Mouse (Mus musculus): ENCODE results near the gene Sec24a. TPM values are rescaled to one million over a fixed set of nuclear protein-coding genes. Genes with fewer than 3 reads are reported as not detected.
"Not testable (repeated sequence)": the region's sequence is repeated elsewhere in the genome, so short reads cannot be mapped to it uniquely, and the experiment has no call there.

The Sec24a gene
- polyA plus RNA-seq, 1 experiment: 12.6 TPM

- H3K4me1 ChIP-seq (ENCODE audit: control insufficient read depth, insufficient read depth, low read length): peaks cover 19% of the 10 kb centered on the region
- TF ChIP-seq CTCF (IDR thresholded peaks at IDR 0.05; ENCODE audit: low read depth, low read length): no peak
- TF ChIP-seq POLR2A (IDR thresholded peaks at IDR 0.05; ENCODE audit: borderline replicate concordance, low read depth, low read length): no peak
- H3K27ac ChIP-seq (ENCODE audit: insufficient read depth, low read depth, low read length): no peak overlapping the region
- no peak overlapping the region for H3K4me3 ChIP-seq (ENCODE audit: insufficient read depth, low read length)
Observed at GRCm38 (mm10) chr11:51673291-51673690, 90.1 kb downstream of the Sec24a start.

GRCm38 (mm10) chr11:51671376-51671775, 92.1 kb downstream of the Sec24a start:
- Histone ChIP-seq H3K4me3 (ENCODE audit: insufficient read depth, low read length) (no peak overlapping the region), H3K27ac (ENCODE audit: insufficient read depth, low read depth, low read length) (no peak overlapping the region), H3K4me1 (ENCODE audit: control insufficient read depth, insufficient read depth, low read length) (peaks cover 5% of the 10 kb centered on the region; the same call in 1 of the 2 replicates)
- TF ChIP-seq CTCF (IDR thresholded peaks at IDR 0.05; ENCODE audit: low read depth, low read length): no peak
- TF ChIP-seq POLR2A (IDR thresholded peaks at IDR 0.05; ENCODE audit: borderline replicate concordance, low read depth, low read length): no peak

GRCm38 (mm10) chr11:51670846-51671245, 92.6 kb downstream of the Sec24a start:
- H3K27ac ChIP-seq (ENCODE audit: insufficient read depth, low read depth, low read length): no peak overlapping the region
- TF ChIP-seq CTCF (IDR thresholded peaks at IDR 0.05; ENCODE audit: low read depth, low read length) (no peak), POLR2A (IDR thresholded peaks at IDR 0.05; ENCODE audit: borderline replicate concordance, low read depth, low read length) (no peak)
- peaks cover 5% of the 10 kb centered on the region; the same call in 1 of the 2 replicates for H3K4me1 ChIP-seq (ENCODE audit: control insufficient read depth, insufficient read depth, low read length)
- H3K4me3 ChIP-seq (ENCODE audit: insufficient read depth, low read length): no peak overlapping the region

- H3K27ac ChIP-seq (ENCODE audit: insufficient read depth, low read depth, low read length); H3K4me3 ChIP-seq (ENCODE audit: insufficient read depth, low read length); H3K4me1 ChIP-seq (ENCODE audit: control insufficient read depth, insufficient read depth, low read length): not testable (repeated sequence)
Observed at GRCm38 (mm10) chr11:51664747-51665146, 98.7 kb downstream of the Sec24a start.

DNA sequence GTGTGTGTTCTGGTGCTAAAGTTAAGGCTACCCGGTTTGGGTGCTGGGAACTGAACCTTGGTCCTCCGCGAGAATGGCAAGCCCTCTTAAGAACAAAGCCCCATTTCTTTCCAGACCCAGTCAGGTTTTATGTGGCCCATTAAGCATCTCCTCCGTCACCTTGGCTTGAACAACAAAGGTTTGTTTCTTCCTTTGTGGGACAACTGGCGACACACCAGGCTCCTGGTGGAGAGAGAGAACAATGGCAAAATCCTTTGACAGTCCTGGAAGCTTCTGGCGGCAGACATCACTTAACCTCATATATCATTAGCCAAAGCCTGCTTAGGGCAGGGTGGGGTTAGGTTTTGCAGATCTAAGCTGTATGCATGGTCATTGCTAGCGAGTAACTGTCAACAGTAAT, 100.8 kb downstream of the Sec24a start:
- no peak overlapping the region for H3K4me3 ChIP-seq (ENCODE audit: insufficient read depth, low read length)
- H3K4me1 ChIP-seq (ENCODE audit: control insufficient read depth, insufficient read depth, low read length): peaks cover 8% of the 10 kb centered on the region
- TF ChIP-seq POLR2A (IDR thresholded peaks at IDR 0.05; ENCODE audit: borderline replicate concordance, low read depth, low read length): no peak
- no peak for TF ChIP-seq CTCF (IDR thresholded peaks at IDR 0.05; ENCODE audit: low read depth, low read length)
- H3K27ac ChIP-seq (ENCODE audit: insufficient read depth, low read depth, low read length): no peak overlapping the region

GRCm38 (mm10) chr11:51661867-51662365, 101.5 kb downstream of the Sec24a start:
- Histone ChIP-seq H3K4me1 (ENCODE audit: control insufficient read depth, insufficient read depth, low read length) (peaks cover 8% of the 10 kb centered on the region), H3K27ac (ENCODE audit: insufficient read depth, low read depth, low read length) (no peak overlapping the region), H3K4me3 (ENCODE audit: insufficient read depth, low read length) (no peak overlapping the region)
- TF ChIP-seq POLR2A (IDR thresholded peaks at IDR 0.05; ENCODE audit: borderline replicate concordance, low read depth, low read length) (no peak), CTCF (IDR thresholded peaks at IDR 0.05; ENCODE audit: low read depth, low read length) (no peak)

GRCm38 (mm10) chr11:51658705-51659104, 104.7 kb downstream of the Sec24a start:
- peaks cover 8% of the 10 kb centered on the region for H3K4me1 ChIP-seq (ENCODE audit: control insufficient read depth, insufficient read depth, low read length)
- TF ChIP-seq POLR2A (IDR thresholded peaks at IDR 0.05; ENCODE audit: borderline replicate concordance, low read depth, low read length): no peak
- no peak for TF ChIP-seq CTCF (IDR thresholded peaks at IDR 0.05; ENCODE audit: low read depth, low read length)
- no peak overlapping the region for H3K27ac ChIP-seq (ENCODE audit: insufficient read depth, low read depth, low read length)
- no peak overlapping the region for H3K4me3 ChIP-seq (ENCODE audit: insufficient read depth, low read length)

DNA sequence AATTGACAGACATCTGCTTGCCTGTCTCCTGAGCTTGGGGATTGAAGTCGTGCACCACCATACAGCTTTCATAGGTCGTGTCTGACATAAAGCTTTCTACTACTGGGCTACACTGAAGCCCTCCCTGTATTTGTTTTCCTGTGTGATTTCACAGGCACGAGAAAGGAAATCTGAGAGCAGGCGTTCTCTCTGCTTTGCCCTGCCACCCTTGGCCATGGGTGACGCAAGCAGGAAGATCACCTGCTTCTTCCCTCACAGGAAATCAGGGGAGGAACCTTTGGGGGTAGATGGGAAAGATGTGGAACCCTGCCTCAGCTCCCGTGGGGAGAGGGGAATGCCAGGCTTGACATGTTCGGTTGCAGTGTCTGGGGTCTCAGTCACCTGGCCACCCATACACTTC, 105.1 kb downstream of the Sec24a start:
- no peak overlapping the region for H3K27ac ChIP-seq (ENCODE audit: insufficient read depth, low read depth, low read length)
- H3K4me1 ChIP-seq (ENCODE audit: control insufficient read depth, insufficient read depth, low read length): peaks cover 8% of the 10 kb centered on the region
- no peak overlapping the region for H3K4me3 ChIP-seq (ENCODE audit: insufficient read depth, low read length)
- TF ChIP-seq POLR2A (IDR thresholded peaks at IDR 0.05; ENCODE audit: borderline replicate concordance, low read depth, low read length): no peak
- no peak for TF ChIP-seq CTCF (IDR thresholded peaks at IDR 0.05; ENCODE audit: low read depth, low read length)

GRCm38 (mm10) chr11:51656798-51657521, 106.5 kb downstream of the Sec24a start:
- TF ChIP-seq CTCF (IDR thresholded peaks at IDR 0.05; ENCODE audit: low read depth, low read length) (no peak), POLR2A (IDR thresholded peaks at IDR 0.05; ENCODE audit: borderline replicate concordance, low read depth, low read length) (no peak)
- peaks cover 8% of the 10 kb centered on the region for H3K4me1 ChIP-seq (ENCODE audit: control insufficient read depth, insufficient read depth, low read length)
- no peak overlapping the region for H3K4me3 ChIP-seq (ENCODE audit: insufficient read depth, low read length)
- no peak overlapping the region for H3K27ac ChIP-seq (ENCODE audit: insufficient read depth, low read depth, low read length)

- TF ChIP-seq CTCF (IDR thresholded peaks at IDR 0.05; ENCODE audit: low read depth, low read length): no peak
- TF ChIP-seq POLR2A (IDR thresholded peaks at IDR 0.05; ENCODE audit: borderline replicate concordance, low read depth, low read length): no peak
- Histone ChIP-seq H3K4me3 (ENCODE audit: insufficient read depth, low read length) (no peak overlapping the region), H3K4me1 (ENCODE audit: control insufficient read depth, insufficient read depth, low read length) (peaks cover 8% of the 10 kb centered on the region), H3K27ac (ENCODE audit: insufficient read depth, low read depth, low read length) (no peak overlapping the region)
Observed at GRCm38 (mm10) chr11:51654891-51655290, 108.5 kb downstream of the Sec24a start.
